Mouse (Mus musculus): ENCODE measurements around the gene Bok.

Bok gene

GRCm38 (mm10) chr1:93691106-93691505, 5.6 kb downstream of the Bok start:
- no peak for DNase-seq (ENCODE audit: low read depth, low spot score)

DNA sequence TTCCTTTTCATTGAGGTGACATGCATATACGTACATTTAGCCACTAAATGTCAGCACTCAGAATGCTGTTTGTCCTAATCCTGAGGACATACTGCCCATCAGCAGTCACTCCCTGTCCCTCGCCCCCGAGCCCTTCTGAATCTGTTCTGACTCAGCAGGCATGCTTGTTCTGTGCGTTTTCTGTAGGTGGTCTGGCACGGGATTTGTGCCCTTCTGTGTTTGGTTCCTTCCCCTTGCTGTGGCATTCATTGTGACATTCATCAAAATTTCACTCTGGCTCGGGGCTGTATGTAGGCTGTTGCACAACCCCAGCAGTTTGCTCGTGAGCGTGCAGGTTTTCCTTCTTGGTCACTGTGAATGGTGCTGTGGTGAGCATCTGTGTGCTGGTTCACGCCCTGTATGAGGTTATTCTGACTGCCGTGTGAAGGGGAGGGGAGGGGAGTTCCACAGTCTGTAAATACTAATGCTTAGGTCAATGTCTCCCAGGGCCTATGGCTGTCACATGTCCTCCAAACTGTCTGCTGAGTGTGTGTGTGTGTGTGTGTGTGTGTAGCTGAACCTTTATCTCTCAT, 6.4 kb downstream of the Bok start:
- no peak for DNase-seq (ENCODE audit: low read depth, low spot score)

DNA sequence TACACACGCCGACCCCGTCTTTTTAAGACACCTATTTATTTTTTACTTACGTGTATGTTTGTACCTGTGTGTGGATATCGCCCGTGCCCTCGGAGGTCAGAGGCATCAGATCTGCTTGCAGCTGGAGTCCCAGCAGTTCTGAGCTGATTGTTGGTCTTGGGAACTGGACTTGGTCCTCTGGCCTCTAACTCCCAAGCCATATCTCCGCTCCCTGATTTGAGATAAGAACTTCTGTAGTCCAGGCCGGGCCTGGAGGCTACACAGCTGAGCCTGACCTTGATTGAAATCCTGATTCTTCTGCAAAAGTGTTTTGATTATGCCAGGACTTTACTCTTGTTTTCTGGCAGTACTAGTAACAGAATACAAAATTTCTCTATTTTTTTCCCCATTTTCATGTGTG, 7.3 kb downstream of the Bok start:
- no peak for DNase-seq (ENCODE audit: low read depth, low spot score)

DNA sequence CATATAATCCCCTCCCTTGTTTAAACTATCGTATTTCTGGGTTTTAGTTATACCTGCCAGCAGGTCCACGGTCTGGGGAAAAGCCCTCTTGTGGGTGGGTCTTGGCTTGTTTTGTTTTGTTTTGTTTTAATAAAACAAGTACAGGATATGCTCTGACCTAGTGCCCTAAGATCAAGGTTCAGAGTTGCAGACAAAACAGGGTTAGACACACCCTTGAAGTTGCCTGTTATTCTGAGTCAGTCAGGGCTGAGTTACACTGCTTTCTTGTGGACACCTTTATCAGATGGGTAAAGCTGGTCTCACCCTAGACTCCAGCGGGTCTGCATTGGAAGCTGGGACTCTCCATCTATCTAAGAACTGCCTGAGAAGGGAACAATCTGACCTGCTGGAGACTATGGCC, 8.0 kb downstream of the Bok start:
- no peak for DNase-seq (ENCODE audit: low read depth, low spot score)

- DNase-seq (ENCODE audit: low read depth, low spot score): no peak
These were observed 8.5 kb downstream of the Bok start for GRCm38 (mm10) chr1:93693943-93694342.

GRCm38 (mm10) chr1:93694966-93695365, 9.5 kb downstream of the Bok start:
- DNase-seq (ENCODE audit: low read depth, low spot score): no peak

- no peak for DNase-seq (ENCODE audit: low read depth, low spot score)
These were observed 11.9 kb downstream of the Bok start for GRCm38 (mm10) chr1:93697317-93697716.

- no peak for DNase-seq (ENCODE audit: low read depth, low spot score)
These were observed 13.7 kb downstream of the Bok start for GRCm38 (mm10) chr1:93699159-93699558.

DNA sequence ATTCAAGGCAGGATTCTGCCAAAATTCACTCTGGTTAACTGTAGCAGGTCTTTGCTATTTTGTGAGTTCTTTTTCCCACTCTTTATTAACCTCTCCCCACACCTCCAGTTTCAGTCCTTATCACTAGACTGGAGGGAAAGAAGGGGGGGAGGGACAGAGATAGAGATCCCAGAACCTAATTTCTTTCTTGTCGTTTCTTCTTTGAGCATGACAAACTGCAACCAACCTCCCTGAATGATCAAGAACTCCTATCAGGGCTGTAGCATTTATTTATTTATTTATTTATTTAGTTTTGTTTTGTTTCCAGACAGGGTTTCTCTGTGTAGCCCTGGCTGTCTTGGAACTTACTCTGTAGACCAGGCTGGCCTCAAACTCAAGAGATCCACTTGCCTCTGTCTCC, 16.6 kb downstream of the Bok start:
- no peak for DNase-seq (ENCODE audit: low read depth, low spot score)

GRCm38 (mm10) chr1:93703472-93704048, 18.1 kb downstream of the Bok start:
- DNase-seq (ENCODE audit: low read depth, low spot score): no peak

- DNase-seq (ENCODE audit: low read depth, low spot score): no peak
These were observed 18.9 kb downstream of the Bok start for GRCm38 (mm10) chr1:93704341-93704740.

DNA sequence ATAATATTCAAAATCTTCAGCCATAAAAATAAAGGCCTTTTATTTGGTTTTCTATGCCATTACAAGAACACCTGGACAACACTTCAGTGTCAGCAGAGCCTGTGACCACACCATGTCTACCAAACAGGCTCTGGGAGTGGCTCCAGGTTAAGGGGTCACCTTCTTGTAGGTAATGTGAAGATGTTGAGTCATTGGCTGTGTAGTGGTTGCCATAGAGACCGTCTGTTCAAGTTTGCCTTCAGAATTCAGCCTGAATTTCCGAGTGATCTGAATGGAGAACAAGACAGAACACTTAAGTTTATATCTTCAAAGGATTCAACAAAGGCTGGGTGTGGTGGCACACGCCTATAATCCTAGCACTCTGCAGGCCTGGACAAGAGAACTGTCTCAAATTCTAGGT, 19.9 kb downstream of the Bok start:
- DNase-seq (ENCODE audit: low read depth, low spot score): peak; percentile 61

- DNase-seq (ENCODE audit: low read depth, low spot score): no peak
These were observed 30.7 kb downstream of the Bok start for GRCm38 (mm10) chr1:93716166-93716565.

- no peak for DNase-seq (ENCODE audit: low read depth, low spot score)
These were observed 36.1 kb downstream of the Bok start for GRCm38 (mm10) chr1:93721557-93721956.

GRCm38 (mm10) chr1:93724623-93725022, 39.2 kb downstream of the Bok start:
- no peak for DNase-seq (ENCODE audit: low read depth, low spot score)

DNA sequence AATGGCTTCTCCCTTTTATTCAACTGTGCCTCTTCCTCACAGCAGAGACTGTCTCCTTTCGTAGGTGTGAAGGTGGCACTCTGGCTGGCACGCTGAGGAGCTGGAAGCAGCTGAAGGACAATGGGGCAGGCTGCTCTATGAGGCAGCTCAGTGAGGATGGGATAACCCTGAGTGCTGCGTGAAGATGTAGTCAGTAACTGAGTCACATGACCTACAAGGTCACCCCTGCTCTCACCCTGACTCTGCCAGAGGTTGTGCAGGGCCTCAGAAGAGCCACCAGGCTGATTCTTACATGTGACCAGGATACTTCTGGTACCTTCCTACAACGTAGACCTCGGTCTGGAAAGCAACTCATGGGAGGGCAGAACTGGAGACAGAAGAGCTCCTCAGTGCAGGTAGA, 40.2 kb downstream of the Bok start:
- no peak for DNase-seq (ENCODE audit: low read depth, low spot score)

DNA sequence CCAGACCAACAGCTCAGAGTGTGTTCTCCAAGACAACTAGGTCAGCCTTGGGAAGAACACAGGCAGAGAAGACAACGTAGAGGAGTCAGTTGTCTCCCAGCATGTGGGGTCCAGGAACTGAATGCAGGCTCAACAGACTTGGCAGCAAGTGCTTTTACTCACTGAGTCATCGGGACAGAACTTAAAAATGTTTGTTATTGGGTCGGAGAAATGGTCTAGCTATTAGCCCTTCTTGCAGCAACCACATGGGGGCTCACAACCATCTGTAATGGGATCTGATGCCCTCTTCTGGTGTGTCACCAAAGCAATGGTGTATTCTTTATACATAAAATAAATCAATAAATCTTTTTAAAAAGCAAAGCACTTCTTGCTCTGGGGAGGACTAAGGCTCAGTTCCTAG, 40.7 kb downstream of the Bok start:
- DNase-seq (ENCODE audit: low read depth, low spot score): no peak

DNA sequence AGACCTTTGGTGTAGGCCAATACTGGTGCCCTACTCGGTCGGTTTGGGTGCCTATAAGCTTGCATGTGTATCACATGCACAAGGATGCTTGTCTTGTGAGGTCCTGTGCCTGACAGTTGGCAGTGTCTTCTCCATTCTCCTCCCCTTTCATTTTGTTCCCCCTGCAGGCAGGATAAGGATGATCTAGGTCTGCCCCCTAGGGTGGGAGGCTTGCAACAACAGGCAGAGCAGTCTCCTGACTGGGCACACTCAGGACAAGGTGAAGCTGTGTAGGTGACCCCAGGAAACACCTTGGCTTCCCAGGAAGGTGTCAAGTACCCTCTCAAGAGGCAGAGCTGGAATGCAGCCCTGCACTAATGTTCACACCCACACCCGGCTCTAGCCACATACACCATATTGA, 41.5 kb downstream of the Bok start:
- DNase-seq (ENCODE audit: low read depth, low spot score): no peak

GRCm38 (mm10) chr1:93731103-93731502, 45.6 kb downstream of the Bok start:
- DNase-seq (ENCODE audit: low read depth, low spot score): no peak

- DNase-seq (ENCODE audit: low read depth, low spot score): no peak
These were observed 46.4 kb downstream of the Bok start for GRCm38 (mm10) chr1:93731880-93732281.

GRCm38 (mm10) chr1:93735859-93736258, 50.4 kb downstream of the Bok start:
- no peak for DNase-seq (ENCODE audit: low read depth, low spot score)

GRCm38 (mm10) chr1:93737711-93738110, 52.3 kb downstream of the Bok start:
- DNase-seq (ENCODE audit: low read depth, low spot score): no peak

DNA sequence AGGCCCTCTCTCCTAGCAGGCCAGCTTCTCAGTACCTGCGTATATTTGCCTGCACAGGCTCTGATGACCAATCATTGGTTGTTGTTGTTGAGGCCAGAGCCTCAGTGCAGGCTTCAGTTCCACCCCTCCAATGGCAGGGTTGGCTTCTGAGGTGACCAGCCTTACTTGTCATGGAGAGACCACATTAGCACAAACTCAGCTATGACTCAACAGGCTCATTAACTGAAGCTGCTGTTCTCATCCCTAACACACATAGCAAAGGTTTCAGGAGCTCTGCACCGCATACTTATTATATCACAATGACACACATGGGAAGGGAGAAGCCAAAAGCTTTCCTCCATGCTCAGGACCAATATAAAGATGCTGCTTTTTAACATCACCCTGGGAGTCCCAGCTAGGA, 55.2 kb downstream of the Bok start:
- no peak for DNase-seq (ENCODE audit: low read depth, low spot score)

GRCm38 (mm10) chr1:93741987-93742386, 56.5 kb downstream of the Bok start:
- no peak for DNase-seq (ENCODE audit: low read depth, low spot score)
